Mouse (Mus musculus) small intestine, adult 2 months (tissue): Measurements from ENCODE around the gene Klkb1.

Experiments used
- CTCF ChIP-seq: fragments of 200-500 bp; IDR thresholded peaks from 2 replicates; pipeline ENCODE4 v1.5.1; 2012; ENCODE audit warnings: low read depth, mild to moderate bottlenecking, control low read depth, inconsistent platforms, low read length, moderate library complexity, mixed read lengths; ENCODE audit not compliant: insufficient replicate concordance, insufficient read length; ENCODE audit errors: extremely low read depth
- POLR2A ChIP-seq: fragments of 200-500 bp; IDR thresholded peaks from 2 replicates; pipeline ENCODE4 v1.6.1; 2012; ENCODE audit warnings: low read depth, mild to moderate bottlenecking, control low read depth, inconsistent platforms, low read length, moderate library complexity

DNA sequence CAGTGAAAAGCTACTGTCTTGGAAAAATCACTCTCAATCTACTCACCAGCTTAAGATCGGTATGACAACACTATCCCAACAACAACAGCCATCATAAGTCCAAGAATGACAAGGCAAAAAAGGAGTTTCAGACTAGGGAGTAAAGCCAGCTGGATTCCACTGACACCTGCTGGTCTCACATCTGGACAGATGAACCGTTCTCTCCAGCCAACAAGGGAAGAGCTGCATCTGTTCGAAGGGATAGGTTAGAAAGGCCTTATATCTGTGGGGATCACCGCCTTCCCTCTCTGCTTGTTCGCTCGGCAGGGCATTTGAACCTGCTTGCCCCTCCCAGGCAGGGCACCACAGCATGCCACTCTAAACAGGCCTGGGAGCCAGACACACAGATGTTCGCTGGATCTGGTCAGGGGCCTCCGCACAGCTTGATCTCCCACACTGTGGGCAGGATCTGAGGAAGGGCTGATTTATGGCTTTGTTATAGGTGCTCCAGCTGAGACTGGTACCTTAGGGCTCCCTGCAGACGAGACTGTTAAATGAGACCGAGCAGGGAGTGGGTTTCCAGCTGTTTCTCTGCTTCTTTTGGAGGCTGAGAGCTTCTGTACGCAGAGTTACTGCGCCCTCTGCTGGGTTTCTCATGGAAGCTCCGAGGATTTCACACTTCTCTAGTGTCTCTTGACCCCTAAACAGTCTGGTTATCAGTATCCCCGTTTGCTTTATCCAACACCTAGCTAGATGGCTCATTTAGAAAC lies 58.3 kb downstream of the Klkb1 start:
- peak; percentile 57; the same call in 1 of the 2 replicates for TF ChIP-seq CTCF
- no peak for TF ChIP-seq POLR2A
